Mouse (Mus musculus): Measurements from ENCODE around the gene Lsamp.

DNA sequence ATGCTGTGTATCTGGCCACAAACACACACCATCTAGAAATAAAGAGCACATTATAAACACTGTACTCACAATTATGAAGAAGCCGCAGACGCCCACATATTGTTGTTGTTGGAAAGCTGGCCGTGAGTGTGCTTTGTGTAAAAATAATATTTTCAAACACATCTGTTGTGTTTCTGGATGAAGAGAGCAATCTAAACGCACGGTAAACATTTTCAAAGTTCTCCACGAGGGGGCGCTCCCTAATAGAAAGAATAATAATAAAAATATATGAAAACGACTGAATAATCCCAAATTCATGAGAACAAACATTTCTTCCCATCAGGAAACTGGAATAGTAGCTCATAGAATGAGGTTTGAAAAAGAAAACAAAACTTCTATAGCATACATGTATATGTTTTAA, 482.4 kb downstream of the Lsamp start:
- peak; percentile 45 for TF ChIP-seq CTCF (IDR thresholded peaks at IDR 0.05)
- TF ChIP-seq EP300 (IDR thresholded peaks at IDR 0.05) = no peak
